Mouse (Mus musculus) heart, adult 10 weeks (tissue): ENCODE results near the gene Acads. TPM values are rescaled to one million over a fixed set of nuclear protein-coding genes. Genes with fewer than 3 reads are reported as not detected.

Experiments
- polyA plus RNA-seq: library from polyadenylated mRNA; stranded (reverse); fragments of 350-450 nt; fragmentation: Illumina TruSeq; extraction: RNeasy Lipid Tissue Mini Kit (QIAGEN cat#74804); gene quantifications from one replicate; pipeline ENCODE4 v1.2.3, GENCODE M21; 2014; ENCODE audit warnings: low read depth, low replicate concordance

The Acads gene
- polyA plus RNA-seq = 243 TPM

DNA sequence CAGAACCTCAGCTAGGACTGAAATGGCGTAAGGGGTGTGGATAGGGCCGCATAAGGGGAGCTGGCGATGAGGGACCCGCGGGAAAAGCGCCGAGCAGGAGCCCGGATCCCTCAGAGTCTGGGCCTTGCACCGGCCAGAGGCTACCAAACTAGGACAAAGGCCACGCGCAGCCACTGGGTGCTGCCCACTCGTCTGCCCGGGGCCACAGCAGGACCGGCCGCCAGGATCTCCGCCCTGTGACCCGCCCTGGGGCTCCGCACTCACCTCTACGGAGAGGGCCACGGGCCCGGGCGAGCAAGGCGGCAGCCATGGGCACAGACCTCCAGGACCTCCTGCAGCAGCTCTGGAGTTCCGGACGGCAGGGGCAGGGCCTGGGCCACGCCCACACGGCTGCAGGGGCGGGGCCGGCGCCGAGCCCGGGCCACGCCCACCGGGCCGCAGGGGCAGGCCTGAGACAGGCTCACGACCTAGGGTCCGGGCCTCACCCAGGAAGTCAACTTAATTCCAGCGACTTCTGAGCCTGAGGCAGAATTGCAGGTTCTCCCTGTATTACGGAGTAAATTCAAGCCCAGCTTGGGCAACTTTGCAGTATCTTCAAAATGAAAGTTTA lies at the start of gene Acads:
Gene Acads, minus strand, starts transcription at position 386 of the 610 bp plus-strand sequence.

DNA sequence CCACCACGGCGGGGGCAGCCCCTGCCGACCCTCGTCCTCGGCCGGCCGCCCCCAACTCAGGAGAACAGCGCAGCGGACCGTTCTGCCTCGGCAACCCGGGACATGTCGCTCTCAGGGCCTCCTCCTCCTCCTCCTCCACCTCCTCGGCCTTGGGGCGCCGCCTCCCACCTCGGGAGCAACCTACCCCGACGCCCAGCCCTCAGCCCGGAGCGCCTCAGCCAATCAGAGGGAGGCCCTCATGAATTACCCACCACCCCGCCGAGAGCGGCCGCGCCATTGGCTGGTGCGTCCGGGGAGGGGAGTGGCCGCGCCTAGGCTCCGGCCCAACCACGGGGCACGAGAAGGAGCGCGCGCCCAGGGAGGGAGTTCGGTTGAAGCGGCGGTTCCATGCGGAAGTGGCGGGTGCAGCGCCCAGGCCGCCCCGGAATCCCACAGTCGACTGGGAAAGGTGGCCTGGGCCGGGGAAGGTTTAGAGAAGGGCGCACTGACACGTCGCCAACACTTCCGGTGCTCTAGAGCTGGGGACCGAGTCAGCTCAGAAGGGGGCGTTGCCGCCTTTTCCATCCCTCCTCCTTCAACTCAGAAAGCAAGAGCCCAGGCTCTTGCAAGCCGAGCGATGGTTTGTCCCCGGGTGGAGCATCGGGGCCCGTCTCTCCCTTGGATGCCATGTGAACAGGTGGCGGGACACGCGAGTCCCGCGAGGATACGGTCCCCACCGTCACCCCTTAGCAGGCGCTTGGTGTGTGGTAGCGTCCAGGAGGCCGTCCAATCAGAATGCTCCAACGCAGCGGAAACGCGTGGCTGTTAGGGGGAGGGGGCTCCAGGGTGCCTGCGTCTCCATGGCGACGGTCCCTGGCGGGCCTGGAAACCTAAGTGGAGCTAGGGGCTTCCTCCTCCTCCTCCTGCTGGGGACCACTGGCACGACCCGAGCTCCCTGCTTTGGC lies 39.2 kb upstream of the Acads start, which contains the start of gene Mlec:
Gene Mlec, minus strand, starts transcription at position 140 of the 944 bp plus-strand sequence.

DNA sequence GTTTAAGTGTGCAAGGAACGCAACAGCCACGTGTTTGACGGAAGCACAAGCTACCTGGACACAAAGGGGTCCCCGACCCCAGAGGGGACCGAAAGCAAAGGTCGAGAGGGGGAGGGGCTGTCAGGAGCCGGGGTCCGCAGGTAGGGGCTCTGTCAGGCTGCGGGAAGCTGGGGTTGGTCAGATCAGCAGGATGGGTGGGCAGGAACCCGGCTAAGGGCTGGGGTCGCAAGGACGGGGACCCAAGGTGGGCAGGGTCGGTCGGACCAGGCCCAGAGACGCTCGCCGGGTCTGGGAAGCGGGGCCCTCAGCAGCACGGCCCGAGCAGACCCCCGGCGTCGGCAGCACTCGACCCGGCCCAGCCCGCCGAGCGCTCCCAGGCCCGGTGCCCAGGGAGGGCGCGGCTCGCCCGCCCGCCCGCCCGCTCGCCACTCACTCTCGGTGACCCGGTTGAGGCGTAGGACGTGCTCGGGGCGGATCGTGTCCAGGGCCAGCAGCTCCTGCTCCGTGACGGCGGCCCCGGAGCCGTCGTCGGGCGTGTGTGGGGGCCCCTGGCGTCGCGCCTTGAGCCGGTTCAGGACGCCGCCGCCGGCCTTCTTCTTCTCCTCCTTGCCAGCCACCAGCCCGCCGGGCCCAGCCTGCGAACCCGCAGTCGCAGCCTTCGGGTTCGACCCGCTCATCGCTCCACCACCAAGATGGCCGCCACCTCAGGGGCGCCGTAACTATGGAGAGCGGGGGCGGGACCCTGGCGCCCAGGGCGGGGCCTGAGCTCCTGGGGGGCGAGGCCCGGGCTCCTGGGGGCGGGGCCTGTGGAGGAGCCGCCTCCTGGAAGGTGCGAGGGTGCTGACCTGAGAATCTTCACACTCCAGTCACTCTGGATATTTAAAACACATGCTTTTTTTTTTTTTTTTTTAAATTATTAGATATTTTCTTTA lies 15.4 kb upstream of the Acads start, which contains the start of gene Unc119b:
Gene Unc119b, minus strand, starts transcription at position 742 of the 932 bp plus-strand sequence.

DNA sequence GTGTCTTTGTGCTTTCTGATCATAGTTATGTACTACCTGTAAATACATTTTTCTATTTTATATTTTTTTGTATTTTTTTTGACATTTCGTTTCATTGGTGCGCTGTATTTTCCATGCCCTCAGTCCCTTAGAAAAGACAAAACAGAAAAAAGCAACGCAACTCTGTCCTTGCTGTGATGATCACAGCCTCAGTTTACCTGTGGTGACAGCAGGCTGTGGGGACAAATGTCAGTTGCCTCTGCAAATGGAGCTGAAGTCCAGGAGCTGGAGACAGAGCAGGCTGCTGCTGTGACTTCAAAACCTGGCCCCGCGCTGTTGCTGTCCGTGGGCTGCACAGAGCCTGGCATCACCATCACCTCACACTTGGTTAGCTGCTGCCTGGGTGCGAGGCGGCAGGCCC lies 21.0 kb downstream of the Acads start, which contains the start of gene Gm10401:
Gene Gm10401, minus strand, starts transcription at position 101 of the 400 bp plus-strand sequence.

Other genes with a start within 250 kb of the Acads start
- 20.4 TPM for gene Oasl2, start 222.4 kb downstream of the Acads start, polyA plus RNA-seq
- 4.3 TPM for gene Oasl1, start 196.1 kb downstream of the Acads start, polyA plus RNA-seq
- gene 2210016L21Rik, start 177.2 kb downstream of the Acads start, polyA plus RNA-seq = 12.4 TPM
- not detected for gene Hnf1a, start 148.3 kb downstream of the Acads start, polyA plus RNA-seq
- 22.3 TPM for gene Sppl3, start 108.2 kb downstream of the Acads start, polyA plus RNA-seq
- gene Gm10401, start 21.1 kb downstream of the Acads start, polyA plus RNA-seq = not detected
- gene Unc119b, start 15.6 kb upstream of the Acads start, polyA plus RNA-seq = 18.8 TPM
- 59.9 TPM for gene Mlec, start 38.8 kb upstream of the Acads start, polyA plus RNA-seq
- gene Cabp1, start 75.0 kb upstream of the Acads start, polyA plus RNA-seq = 11.9 TPM
- gene Pop5, start 116.5 kb upstream of the Acads start, polyA plus RNA-seq = 57.9 TPM
- 267 TPM for gene Rnf10, start 153.6 kb upstream of the Acads start, polyA plus RNA-seq
- 119 TPM for gene Coq5, start 160.3 kb upstream of the Acads start, polyA plus RNA-seq
- gene Dynll1, start 181.7 kb upstream of the Acads start, polyA plus RNA-seq = 76.2 TPM
- 20.9 TPM for gene Srsf9, start 207.8 kb upstream of the Acads start, polyA plus RNA-seq
- gene Gatc, start 221.8 kb upstream of the Acads start, polyA plus RNA-seq = 27.9 TPM
- gene Triap1, start 221.9 kb upstream of the Acads start, polyA plus RNA-seq = 33.4 TPM
- 301 TPM for gene Cox6a1, start 229.6 kb upstream of the Acads start, polyA plus RNA-seq